15 mouse cellular contexts compared by ENCODE assay signal in the genomic region with DNA sequence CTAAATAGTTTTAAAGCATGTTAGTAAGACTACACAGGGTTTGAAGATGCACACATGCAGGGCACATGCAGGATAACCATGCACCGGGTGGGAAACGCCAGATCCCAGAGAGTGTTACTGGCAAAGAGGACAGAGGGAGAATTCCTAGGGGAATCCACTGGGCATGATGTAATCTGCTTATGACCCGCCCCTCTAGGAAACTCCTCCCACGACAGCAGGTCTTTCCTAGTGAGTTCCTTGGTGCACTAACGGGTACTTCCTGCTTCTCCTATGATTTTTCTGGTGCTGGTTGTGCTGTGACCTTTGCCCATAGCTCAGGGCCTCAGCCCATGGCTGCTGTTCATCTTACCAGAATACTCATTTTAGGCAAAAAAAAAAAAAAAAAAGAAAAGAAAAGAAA. TPM values are rescaled to one million over a fixed set of nuclear protein-coding genes. Genes with fewer than 3 reads are reported as not detected.
DNase-seq lines count a peak whose midpoint lies in the region; ATAC-seq lines count a peak whose summit lies in the region.
"Had no signal": no experiment of that assay in that cellular context is flagged by ENCODE, and none has a peak within 500 bp of the region (broad histone marks: within the 10 kb centered on the region; RNA-seq: fewer than 3 reads in every experiment).

No protein-coding gene starts in this region.

- H3K27ac ChIP-seq in forebrain, embryonic 13.5 days = no peak overlapping the region
- H3K27ac ChIP-seq in hindbrain, embryonic 12.5 days = no peak overlapping the region
- H3K27ac ChIP-seq: embryonic facial prominence, embryonic 12.5 days; neural tube, embryonic 12.5 days had no signal

- peak; percentile 51 for DNase-seq in cerebellum, adult 9-10 months
- no peak for DNase-seq in cerebellum, adult 8-10 months
- peak; percentile 59 for DNase-seq in lung, postnatal 10 days
- DNase-seq in lung, postnatal 14 days = no peak
- peak; percentile 73 for DNase-seq in kidney, adult 9 months
- DNase-seq: cerebellum, adult 18-20 months; heart, postnatal 36 days; thymus, adult 18-20 months had no signal

- no peak overlapping the region for H3K4me3 ChIP-seq in forebrain, embryonic 13.5 days
- no peak overlapping the region for H3K4me3 ChIP-seq in hindbrain, embryonic 12.5 days
- H3K4me3 ChIP-seq: embryonic facial prominence, embryonic 12.5 days; neural tube, embryonic 12.5 days had no signal

- ATAC-seq in forebrain, embryonic 13.5 days = no peak
- ATAC-seq in hindbrain, embryonic 12.5 days (ENCODE audit: low FRiP score) = no peak
- ATAC-seq: forebrain, embryonic 14.5 days; midbrain, embryonic 16.5 days had no signal

- no peak overlapping the region for H3K9ac ChIP-seq in forebrain, embryonic 13.5 days
- no peak overlapping the region for H3K9ac ChIP-seq in hindbrain, embryonic 12.5 days
- H3K9ac ChIP-seq: embryonic facial prominence, embryonic 12.5 days; neural tube, embryonic 12.5 days had no signal

- peaks cover 9% of the 10 kb centered on the region; the same call in 1 of the 2 replicates for H3K4me1 ChIP-seq in forebrain, embryonic 13.5 days
- no peaks in the 10 kb centered on the region for H3K4me1 ChIP-seq in hindbrain, embryonic 12.5 days
- H3K4me1 ChIP-seq: embryonic facial prominence, embryonic 12.5 days; neural tube, embryonic 12.5 days had no signal

- WGBS in forebrain, embryonic 13.5 days = 63% methylated on average over 5 of the region's 5 CpGs
- 47% methylated on average over 5 of the region's 5 CpGs for WGBS in hindbrain, embryonic 12.5 days

- no peaks in the 10 kb centered on the region; the same call in 1 of the 2 replicates for H3K36me3 ChIP-seq in forebrain, embryonic 13.5 days (ENCODE audit: poor library complexity, severe bottlenecking)
- no peaks in the 10 kb centered on the region for H3K36me3 ChIP-seq in hindbrain, embryonic 12.5 days
- H3K36me3 ChIP-seq: embryonic facial prominence, embryonic 12.5 days; neural tube, embryonic 12.5 days had no signal

- H3K9me3 ChIP-seq in forebrain, embryonic 13.5 days (replicated peaks) = no peaks in the 10 kb centered on the region
- H3K9me3 ChIP-seq in hindbrain, embryonic 12.5 days (replicated peaks) = no peaks in the 10 kb centered on the region
- H3K9me3 ChIP-seq: embryonic facial prominence, embryonic 12.5 days; neural tube, embryonic 12.5 days had no signal

- H3K4me2 ChIP-seq in forebrain, embryonic 13.5 days = no peak overlapping the region
- H3K4me2 ChIP-seq in hindbrain, embryonic 12.5 days (replicated peaks) = no peak overlapping the region
- H3K4me2 ChIP-seq: embryonic facial prominence, embryonic 12.5 days; liver, embryonic 11.5 days; neural tube, embryonic 12.5 days had no signal

- no peaks in the 10 kb centered on the region for H3K27me3 ChIP-seq in forebrain, embryonic 13.5 days
- no peaks in the 10 kb centered on the region for H3K27me3 ChIP-seq in hindbrain, embryonic 12.5 days
- H3K27me3 ChIP-seq: embryonic facial prominence, embryonic 12.5 days; neural tube, embryonic 12.5 days had no signal

RNA-seq across cellular contexts. Expression of a gene that starts 12.0 kb away (rescaled TPM):
- not detected in 2 replicates for polyA plus RNA-seq in forebrain, embryonic 13.5 days (2015; fragmentation: Nextera tagmentation; extraction: Ambion mirVana)
- not detected in 2 replicates for polyA plus RNA-seq in hindbrain, embryonic 12.5 days (2016; fragmentation: Nextera tagmentation; extraction: Ambion mirVana)
- polyA plus RNA-seq: embryonic facial prominence, embryonic 12.5 days; forebrain, embryonic 14.5 days; liver, embryonic 11.5 days; midbrain, embryonic 16.5 days; neural tube, embryonic 12.5 days had no signal

RNA-seq across cellular contexts. Expression of a gene that starts 12.6 kb away (rescaled TPM):
- polyA plus RNA-seq in forebrain, embryonic 13.5 days (2015; fragmentation: Nextera tagmentation; extraction: Ambion mirVana) = 18.1 TPM in 2 replicates
- polyA plus RNA-seq in hindbrain, embryonic 12.5 days (2016; fragmentation: Nextera tagmentation; extraction: Ambion mirVana) = 23.2 and 29.2 TPM in 2 replicates

Comparison
In these comparisons a context has a peak if more than half of its experiments do, and no peak if none do; other contexts are left out.
1. DNase-seq: peak in cerebellum, adult 9-10 months (single experiment), lung, postnatal 10 days (single experiment) and kidney, adult 9 months (single experiment); none in cerebellum, adult 8-10 months (single experiment) and lung, postnatal 14 days (single experiment).